Mouse (Mus musculus): ENCODE data around the gene Fam89b.

The Fam89b gene

GRCm38 (mm10) chr19:5734325-5734724 is 4.9 kb upstream of the Fam89b start:
- DNase-seq = no peak

GRCm38 (mm10) chr19:5731264-5731978 is 2.0 kb upstream of the Fam89b start:
- peak; percentile 90 for DNase-seq

DNA sequence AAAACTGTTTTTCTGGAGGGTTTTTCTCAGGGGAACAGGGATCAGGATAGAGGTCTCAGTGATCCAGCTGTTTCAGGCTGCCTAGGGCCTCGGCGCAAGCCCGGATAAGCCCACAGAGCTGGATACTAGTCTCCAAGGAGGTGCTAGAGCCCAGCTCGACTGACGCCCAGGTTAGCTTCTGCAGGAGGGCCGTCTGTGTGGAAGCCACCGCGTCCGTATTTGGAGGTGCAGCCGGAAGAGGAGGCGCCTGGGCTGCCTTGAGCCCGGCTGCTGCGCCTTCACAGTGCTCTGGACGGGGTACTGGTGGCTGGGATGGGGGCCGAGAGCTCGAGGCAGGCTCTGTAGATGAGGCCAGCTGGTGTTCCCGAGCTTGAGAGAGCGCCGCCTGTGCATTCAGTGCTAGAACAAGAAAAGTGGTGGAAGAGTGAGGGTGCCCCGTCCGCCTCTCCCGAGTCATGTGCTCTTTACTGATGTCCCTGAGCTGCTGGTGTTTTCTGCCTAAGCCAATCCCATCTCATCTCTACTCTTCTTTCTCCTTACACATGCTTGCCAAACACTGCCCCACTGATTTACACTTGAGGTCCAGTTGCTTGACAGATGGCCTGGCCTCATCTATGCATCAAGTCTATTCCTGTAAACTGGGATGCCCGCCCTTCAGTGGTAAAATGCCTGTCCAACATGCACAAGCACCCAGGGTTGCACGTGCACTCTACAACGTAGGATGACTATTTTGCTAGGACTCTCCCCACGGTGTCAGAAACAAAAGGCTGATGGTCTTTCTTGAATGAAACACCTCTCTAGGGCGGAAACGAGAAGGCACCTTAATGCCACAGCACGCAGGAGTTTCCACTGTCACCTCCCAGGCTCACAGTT is 1.1 kb upstream of the Fam89b start:
- DNase-seq = peak; percentile 66

DNA sequence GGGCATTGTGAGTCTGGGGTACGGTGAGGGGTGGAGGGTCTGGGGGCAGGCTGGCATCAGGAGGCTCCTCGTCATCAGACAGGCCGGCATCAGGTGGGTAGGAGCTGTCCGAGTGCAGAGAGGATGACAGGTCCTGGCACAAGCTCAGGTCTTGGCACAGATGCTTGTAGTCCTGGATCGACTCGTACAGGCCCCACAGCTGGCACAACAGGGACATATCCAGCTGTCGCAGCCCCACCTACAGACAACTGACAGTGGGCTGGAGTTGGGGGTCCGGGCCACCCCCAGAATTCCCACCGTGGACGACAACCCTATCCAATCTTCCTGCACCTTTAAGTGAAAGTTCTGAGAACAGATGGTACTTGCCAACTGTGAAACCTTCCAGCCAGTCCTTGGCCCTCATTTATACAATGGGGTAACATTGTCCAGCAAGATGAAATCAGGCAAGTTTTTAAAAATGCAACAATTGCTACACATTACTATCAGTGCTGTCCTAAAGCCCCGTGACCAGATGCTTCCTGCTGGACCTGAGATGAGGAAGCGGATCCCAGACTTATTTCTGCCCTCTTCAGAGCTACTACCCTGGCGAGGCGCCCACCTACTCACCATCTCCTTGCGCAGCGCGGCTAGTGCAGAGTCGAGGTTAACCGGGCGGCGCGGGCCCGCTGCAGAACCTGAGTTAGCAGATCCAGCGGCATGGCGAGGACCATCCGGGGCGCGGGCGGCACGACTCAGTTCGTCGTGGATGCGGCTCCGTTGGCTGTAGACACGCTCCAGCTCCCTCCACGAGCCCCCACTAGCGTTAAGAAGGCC is 616 bp downstream of the Fam89b start:
- DNase-seq = peak; percentile 66

GRCm38 (mm10) chr19:5727701-5728100 is 1.8 kb downstream of the Fam89b start:
- DNase-seq = peak; percentile 90

GRCm38 (mm10) chr19:5726961-5727578 is 2.4 kb downstream of the Fam89b start:
- DNase-seq = peak; percentile 5

- DNase-seq = peak; percentile 83
Observed at GRCm38 (mm10) chr19:5725767-5726515, 3.5 kb downstream of the Fam89b start, which contains the start of gene Ehbp1l1. Gene Ehbp1l1, minus strand, starts transcription at chr19:5726317.

DNA sequence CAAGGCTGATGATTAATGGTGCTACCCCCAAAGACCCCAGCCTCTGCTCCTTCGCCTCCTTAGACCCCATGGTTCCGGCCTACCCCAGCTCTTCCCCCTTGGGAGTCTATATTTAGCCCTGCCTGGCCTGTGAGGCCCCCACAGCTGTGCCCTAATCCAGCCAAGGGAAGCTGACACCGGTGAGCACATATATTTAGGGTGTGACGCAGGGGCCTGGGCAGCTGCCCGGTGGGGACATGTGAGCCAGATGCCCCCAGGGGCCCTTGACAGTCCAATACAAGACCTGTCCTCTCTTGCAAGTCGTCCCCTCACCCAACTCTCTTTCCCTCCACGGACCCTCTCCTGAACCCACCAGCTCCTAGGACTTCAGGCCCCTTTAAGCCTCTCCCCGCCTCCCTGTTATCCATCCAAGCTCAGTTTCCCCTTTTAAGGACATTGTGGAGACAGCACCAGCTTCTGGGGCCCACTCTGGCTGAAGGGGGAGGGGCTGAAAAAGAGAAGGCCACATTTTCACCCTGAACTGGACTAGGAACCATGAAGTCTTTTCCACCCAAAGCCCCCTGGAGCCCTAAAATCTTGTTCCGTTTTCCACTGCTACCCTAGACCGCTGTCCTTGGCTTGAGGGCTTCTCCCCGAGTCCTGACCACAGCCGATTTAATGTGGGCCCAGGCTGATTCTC is 4.3 kb downstream of the Fam89b start:
- no peak for DNase-seq

GRCm38 (mm10) chr19:5724549-5724941 is 4.9 kb downstream of the Fam89b start:
- DNase-seq = no peak

GRCm38 (mm10) chr19:5723934-5724548 is 5.4 kb downstream of the Fam89b start:
- no peak for DNase-seq

GRCm38 (mm10) chr19:5722848-5723425 is 6.5 kb downstream of the Fam89b start:
- no peak for DNase-seq

DNA sequence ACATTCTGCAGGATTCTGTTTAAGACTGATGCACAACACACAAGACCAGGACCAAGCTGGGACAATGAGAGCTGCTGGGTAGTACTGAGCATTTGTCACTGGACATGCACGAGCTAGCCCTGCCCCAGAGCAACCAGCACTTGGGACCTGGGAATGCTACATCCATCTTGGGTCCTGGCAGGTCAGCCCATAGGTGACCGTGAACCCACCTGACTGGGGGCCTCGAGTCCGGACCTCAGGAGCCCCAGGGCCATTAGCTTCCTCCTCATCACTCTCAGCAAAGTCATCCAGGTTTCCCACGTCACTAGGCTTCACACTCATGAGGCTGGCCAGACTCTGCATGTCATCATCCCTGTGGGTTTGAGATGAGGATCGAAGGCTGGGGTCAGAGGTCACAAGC is 8.2 kb downstream of the Fam89b start:
- DNase-seq = no peak

- DNase-seq = no peak
Observed at GRCm38 (mm10) chr19:5716955-5717354, 12.5 kb downstream of the Fam89b start.

GRCm38 (mm10) chr19:5715793-5716688 is 13.4 kb downstream of the Fam89b start:
- no peak for DNase-seq

DNA sequence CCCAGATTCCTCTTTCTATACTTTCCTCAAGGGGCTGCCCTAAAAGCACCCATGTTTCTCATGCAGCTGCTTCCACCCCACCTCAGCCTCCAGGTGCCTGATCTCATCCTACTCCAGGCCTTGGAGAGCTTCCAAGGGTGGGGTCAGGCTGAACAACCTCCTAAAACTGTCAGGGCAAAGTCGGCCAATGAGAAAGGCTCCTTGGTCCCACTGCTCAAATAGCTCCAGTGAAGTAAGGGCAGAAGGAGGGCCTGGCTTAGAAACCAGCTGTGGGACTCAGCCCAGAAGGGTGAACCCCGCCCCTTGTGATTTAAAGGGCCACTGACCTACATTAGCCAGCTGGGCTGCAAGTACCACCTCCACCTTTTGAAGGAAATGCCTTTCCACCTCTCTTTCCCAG is 15.7 kb downstream of the Fam89b start:
- no peak for DNase-seq

GRCm38 (mm10) chr19:5713255-5713654 is 16.2 kb downstream of the Fam89b start:
- DNase-seq = no peak

DNA sequence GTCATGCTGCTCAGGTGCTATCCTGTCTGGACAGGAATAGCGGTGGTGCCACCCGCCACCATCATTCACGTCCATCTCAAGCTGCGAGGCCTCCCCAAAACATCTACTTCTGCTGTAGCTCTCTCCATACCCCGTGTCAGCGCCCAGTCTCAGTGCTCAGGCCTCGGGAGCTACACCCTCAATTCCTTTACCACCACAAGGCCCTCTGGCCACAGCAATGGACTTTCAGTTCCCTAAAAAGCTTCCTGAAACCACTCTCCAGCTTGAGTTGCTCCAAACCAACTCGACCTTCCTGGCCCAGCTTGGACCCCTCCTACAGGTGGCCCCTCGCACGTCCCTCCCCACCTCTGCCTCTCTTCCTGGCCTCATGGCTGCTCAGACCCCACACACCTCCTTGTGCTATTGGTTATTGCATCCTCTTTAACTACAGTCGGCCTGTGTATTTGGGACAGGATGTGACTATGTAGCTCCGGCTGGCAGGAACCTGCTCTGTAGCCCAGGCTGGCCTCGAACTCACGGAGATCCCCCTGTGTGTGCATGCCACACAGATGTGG is 17.5 kb downstream of the Fam89b start:
- no peak for DNase-seq

- DNase-seq = peak; percentile 76
Observed at GRCm38 (mm10) chr19:5711218-5711617, 18.2 kb downstream of the Fam89b start.

- no peak for DNase-seq
Observed at GRCm38 (mm10) chr19:5710581-5710980, 18.9 kb downstream of the Fam89b start.

Measured in thymus, postnatal 14 days (tissue).